Mouse (Mus musculus) kidney, postnatal 0 days (tissue): ENCODE measurements around the gene Cacna2d1. TPM values are rescaled to one million over a fixed set of nuclear protein-coding genes. Genes with fewer than 3 reads are reported as not detected.
A peak's percentile ranks its signal among the peaks of the same experiment; 100 is the strongest.

Source experiments
- ATAC-seq: fragments of 200-750 bp; cut with Nextera tagmentation; replicated peaks from 2 replicates; pipeline ENCODE4 v1.8.0; 2017; ENCODE audit warnings: low read depth, moderate number of reproducible peaks, moderate TSS enrichment, moderate library complexity; ENCODE audit not compliant: low FRiP score
- DNase-seq: peaks from one replicate; pipeline ENCODE4 v3.0.0-alpha.2; 2016; ENCODE audit warnings: low spot score
- H3K27ac ChIP-seq: fragments of 300-500 bp; sonication (generic); 2 replicates; pipeline ENCODE4 v1.5.1; 2014; ENCODE audit warnings: mild to moderate bottlenecking
- H3K27me3 ChIP-seq: fragments of 300-500 bp; sonication (generic); 2 replicates; pipeline ENCODE4 v1.6.1; 2014; ENCODE audit warnings: low read length, mixed read lengths; ENCODE audit not compliant: insufficient read depth
- H3K36me3 ChIP-seq: fragments of 300-500 bp; sonication (generic); 2 replicates; pipeline ENCODE4 v1.6.1; 2014; ENCODE audit warnings: low read length, mixed read lengths; ENCODE audit not compliant: insufficient read depth
- H3K4me1 ChIP-seq: fragments of 300-500 bp; sonication (generic); replicated peaks from 2 replicates; pipeline ENCODE4 v1.6.1; 2014; ENCODE audit warnings: antibody characterized with exemption, low read length, mixed read lengths; ENCODE audit not compliant: insufficient read depth
- H3K4me2 ChIP-seq: fragments of 300-500 bp; sonication (generic); 2 replicates; pipeline ENCODE4 v1.6.1; 2014; ENCODE audit warnings: mild to moderate bottlenecking, low read length, moderate library complexity, mixed read lengths
- H3K4me3 ChIP-seq: fragments of 300-500 bp; sonication (generic); replicated peaks from 2 replicates; pipeline ENCODE4 v1.5.1; 2014; ENCODE audit warnings: low read depth, low read length
- H3K9ac ChIP-seq: fragments of 300-500 bp; sonication (generic); 2 replicates; pipeline ENCODE4 v1.6.1; 2014; ENCODE audit warnings: low read depth, low read length
- H3K9me3 ChIP-seq: fragments of 300-500 bp; sonication (generic); replicated peaks from 2 replicates; pipeline ENCODE4 v1.6.1; 2016; ENCODE audit warnings: low read length, inconsistent platforms, mixed read lengths
- CTCF ChIP-seq: IDR thresholded peaks from 2 replicates; pipeline ENCODE4 v1.5.1; 2016; ENCODE audit warnings: antibody characterized with exemption, low read depth, mild to moderate bottlenecking, moderate library complexity
- WGBS: fragments of 180-500 bp; shearing (Covaris S2); extraction: QIAGEN DNeasy Blood & Tissue Kit; methylation state at CpG from one replicate; pipeline ENCODE4 v1.1.7; 2014; 5-methylcytosine and 5-hydroxymethylcytosine counted together
- polyA plus RNA-seq: library from polyadenylated mRNA; unstranded; fragments of >200 nt; fragmentation: Nextera tagmentation; extraction: Ambion mirVana; gene quantifications from 2 replicates; pipeline ENCODE4 v1.2.1, GENCODE M21; 2015

Cacna2d1 gene
- polyA plus RNA-seq, 1 experiment from 2014 or later = 9.7 TPM

- ATAC-seq (peak; percentile 52; the same call in 1 of the 2 replicates), DNase-seq (no peak)
- Histone ChIP-seq H3K9ac (no peak overlapping the region), H3K27me3 (no peaks in the 10 kb centered on the region), H3K27ac (no peak overlapping the region), H3K36me3 (no peaks in the 10 kb centered on the region), H3K4me2 (no peak overlapping the region), H3K9me3 (no peaks in the 10 kb centered on the region), H3K4me1 (no peaks in the 10 kb centered on the region), H3K4me3 (no peak overlapping the region)
- no peak for TF ChIP-seq CTCF
- WGBS = 46% methylated on average over 1 of the region's 1 CpGs
Observed at GRCm38 (mm10) chr5:16033569-16033968, 99.1 kb downstream of the Cacna2d1 start.

- H3K4me3 ChIP-seq = no peak overlapping the region
- H3K9ac ChIP-seq = no peak overlapping the region
- no peaks in the 10 kb centered on the region for H3K9me3 ChIP-seq
- no peaks in the 10 kb centered on the region for H3K36me3 ChIP-seq
- no peak for TF ChIP-seq CTCF
- WGBS = 60% methylated on average over 1 of the region's 1 CpGs
- no peak overlapping the region for H3K27ac ChIP-seq
- DNase-seq = no peak
- H3K4me1 ChIP-seq = no peaks in the 10 kb centered on the region
- no peak overlapping the region for H3K4me2 ChIP-seq
- ATAC-seq = no peak
- H3K27me3 ChIP-seq = no peaks in the 10 kb centered on the region
Observed at GRCm38 (mm10) chr5:16035259-16035658, 100.8 kb downstream of the Cacna2d1 start.

GRCm38 (mm10) chr5:16045147-16045878 is 110.8 kb downstream of the Cacna2d1 start:
- no peak overlapping the region for H3K27ac ChIP-seq
- 0 out of 2 replicates have a peak, but pooled peaks cover 6% of the 10 kb centered on the region for H3K4me1 ChIP-seq
- H3K9ac ChIP-seq = no peak overlapping the region
- H3K4me2 ChIP-seq = no peak overlapping the region
- no peaks in the 10 kb centered on the region for H3K36me3 ChIP-seq
- no peak for TF ChIP-seq CTCF
- H3K27me3 ChIP-seq = no peaks in the 10 kb centered on the region
- ATAC-seq (no peak), DNase-seq (peak; percentile 51)
- 52% methylated on average over 6 of the region's 6 CpGs for WGBS
- H3K4me3 ChIP-seq = no peak overlapping the region
- H3K9me3 ChIP-seq = no peaks in the 10 kb centered on the region

DNA sequence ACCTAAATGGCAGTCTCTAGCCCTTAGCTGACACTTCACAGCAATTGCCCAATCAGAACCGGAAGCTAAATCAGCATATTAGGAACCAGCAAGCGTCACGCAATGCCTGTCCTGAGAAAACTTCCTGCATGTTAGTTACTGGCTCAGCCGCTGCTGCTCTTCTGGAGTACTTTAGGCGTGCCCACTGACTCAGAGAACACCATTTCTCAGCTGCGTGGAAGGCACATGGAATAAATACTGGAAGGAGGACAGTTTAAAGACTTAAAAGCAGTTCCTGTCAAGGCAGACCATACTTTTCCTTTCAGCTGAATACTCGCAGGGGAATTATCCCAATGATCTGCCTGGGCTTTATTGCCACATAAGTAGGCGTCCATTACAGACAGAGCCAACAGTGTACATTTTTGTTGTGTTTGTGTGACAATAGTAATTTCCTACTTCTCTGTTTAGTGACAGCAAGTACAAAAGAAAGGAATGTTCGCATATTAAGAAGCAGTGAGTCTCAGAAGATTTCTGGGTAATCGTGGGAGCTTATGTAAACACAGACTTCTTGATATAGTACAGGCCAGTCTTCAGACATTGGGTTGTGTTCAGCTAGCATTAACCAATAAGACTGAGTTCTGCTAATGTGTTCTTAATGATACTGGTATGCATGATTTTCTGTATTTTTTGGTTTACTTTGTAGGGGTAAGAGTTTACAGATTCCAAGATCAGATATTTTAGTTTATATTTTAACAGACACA is 113.1 kb downstream of the Cacna2d1 start:
- no peak for TF ChIP-seq CTCF
- H3K4me3 ChIP-seq = no peak overlapping the region
- peak overlapping the region; percentile 19 for H3K4me2 ChIP-seq
- 13% methylated on average over 10 of the region's 10 CpGs for WGBS
- ATAC-seq (peak; percentile 54; the same call in 1 of the 2 replicates), DNase-seq (peak; percentile 87)
- H3K4me1 ChIP-seq = 0 out of 2 replicates have a peak, but pooled peaks cover 6% of the 10 kb centered on the region
- H3K27me3 ChIP-seq = no peaks in the 10 kb centered on the region
- no peak overlapping the region for H3K9ac ChIP-seq
- H3K27ac ChIP-seq = peak overlapping the region; percentile 47; the same call in 1 of the 2 replicates
- no peaks in the 10 kb centered on the region for H3K36me3 ChIP-seq
- H3K9me3 ChIP-seq = no peaks in the 10 kb centered on the region

DNA sequence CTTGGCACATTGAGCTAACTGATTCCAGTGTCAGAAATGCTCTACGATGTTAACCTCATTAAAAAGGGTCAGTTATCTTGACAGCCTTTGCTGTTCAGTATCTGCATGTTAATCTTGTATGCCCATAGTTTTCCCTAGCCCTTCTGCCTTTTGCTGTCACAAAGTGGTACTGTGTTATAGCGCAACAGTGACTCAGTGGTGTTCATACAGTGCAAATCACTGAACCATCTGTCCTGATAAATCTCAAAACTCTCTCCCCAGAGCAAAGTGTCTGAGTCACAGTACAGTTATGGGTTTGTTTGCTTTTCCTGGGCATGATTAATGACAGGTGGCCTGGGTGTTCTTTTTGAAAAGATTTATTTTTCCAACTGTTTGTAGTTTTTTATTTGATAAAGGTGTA is 122.3 kb downstream of the Cacna2d1 start:
- H3K36me3 ChIP-seq = no peaks in the 10 kb centered on the region
- H3K9me3 ChIP-seq = no peaks in the 10 kb centered on the region
- no peak overlapping the region for H3K9ac ChIP-seq
- no peak for DNase-seq
- H3K27ac ChIP-seq = no peak overlapping the region
- H3K4me2 ChIP-seq = no peak overlapping the region
- no peaks in the 10 kb centered on the region for H3K27me3 ChIP-seq
- H3K4me3 ChIP-seq = no peak overlapping the region
- WGBS = 37% methylated on average over 2 of the region's 2 CpGs
- H3K4me1 ChIP-seq = no peaks in the 10 kb centered on the region
- no peak for TF ChIP-seq CTCF
- no peak for ATAC-seq

DNA sequence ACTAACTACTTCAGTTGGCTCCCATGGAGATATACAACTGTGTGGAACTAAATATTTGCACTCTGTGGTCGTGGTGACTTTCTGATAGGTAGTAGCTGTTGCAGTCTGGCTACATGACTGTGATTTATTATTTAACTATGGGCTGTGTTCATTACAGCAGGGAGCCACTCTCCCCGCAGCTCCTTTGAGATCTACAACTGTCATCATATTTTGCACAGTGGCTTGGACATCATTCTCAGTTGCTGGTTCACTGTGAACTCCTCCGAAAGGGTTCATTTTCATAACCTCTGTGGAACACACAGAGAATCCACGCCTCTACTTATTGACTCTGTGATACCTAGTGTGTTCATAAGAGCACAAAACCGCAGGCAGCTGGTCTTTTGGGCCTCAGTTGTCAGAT is 128.3 kb downstream of the Cacna2d1 start:
- DNase-seq (peak; percentile 68), ATAC-seq (0 out of 2 replicates have a peak, but pooled peaks have one; percentile 74)
- Histone ChIP-seq H3K4me1 (no peaks in the 10 kb centered on the region), H3K9me3 (no peaks in the 10 kb centered on the region), H3K9ac (no peak overlapping the region), H3K4me3 (no peak overlapping the region), H3K27me3 (no peaks in the 10 kb centered on the region), H3K4me2 (no peak overlapping the region), H3K27ac (no peak overlapping the region), H3K36me3 (no peaks in the 10 kb centered on the region)
- WGBS = 37% methylated on average over 5 of the region's 5 CpGs
- TF ChIP-seq CTCF = no peak
